Mouse (Mus musculus) MEL (cell line): ENCODE measurements around the gene Vac14. TPM values are rescaled to one million over a fixed set of nuclear protein-coding genes. Genes with fewer than 3 reads are reported as not detected.

Source experiments
- DNase-seq: peaks from one replicate; pipeline ENCODE4 v3.0.0; 2011; ENCODE audit warnings: low read depth, low spot score
- H3K27ac ChIP-seq: 2 replicates; pipeline ENCODE4 v1.5.1; 2012; ENCODE audit warnings: low read depth, mild to moderate bottlenecking, control low read depth, low read length, moderate library complexity; ENCODE audit not compliant: control insufficient read depth
- H3K27me3 ChIP-seq, 2 experiments: fragments of 150-350 bp in 1 of 2; sonication (generic) in 1 of 2; 2 replicates each; pipeline ENCODE4 v1.6.1; 2012; ENCODE audit warnings: low read length in 2 of 2, mild to moderate bottlenecking in 2 of 2, improper control_type of control experiment in 1 of 2, moderate library complexity in 1 of 2; ENCODE audit not compliant: insufficient read depth in 2 of 2, control insufficient read depth in 1 of 2
- H3K36me3 ChIP-seq, 2 experiments: 2 replicates each; pipeline ENCODE4 v1.6.1; 2012 to 2014; ENCODE audit warnings: low read length in 2 of 2, improper control_type of control experiment in 1 of 2, inconsistent platforms in 1 of 2, mild to moderate bottlenecking in 1 of 2; ENCODE audit not compliant: insufficient read depth in 2 of 2, control insufficient read depth in 1 of 2
- H3K4me1 ChIP-seq, 2 experiments: fragments of 150-350 bp in 1 of 2; sonication (generic) in 1 of 2; 2 replicates each; pipeline ENCODE4 v1.6.1; 2012; ENCODE audit warnings: low read length in 2 of 2, improper control_type of control experiment in 1 of 2, mild to moderate bottlenecking in 1 of 2; ENCODE audit not compliant: insufficient read depth in 2 of 2, control insufficient read depth in 1 of 2
- H3K4me3 ChIP-seq, 2 experiments: fragments of 150-350 bp in 1 of 2; sonication (generic) in 1 of 2; 2 replicates each; pipeline ENCODE4 v1.5.1; 2012; ENCODE audit warnings: low read depth in 2 of 2, low read length in 2 of 2, mild to moderate bottlenecking in 2 of 2, moderate library complexity in 2 of 2, control low read depth in 1 of 2, improper control_type of control experiment in 1 of 2; ENCODE audit not compliant: control insufficient read depth in 1 of 2, insufficient read depth in 1 of 2
- H3K79me2 ChIP-seq: 2 replicates; pipeline ENCODE4 v1.6.1; 2012; ENCODE audit warnings: mild to moderate bottlenecking, low read length, moderate library complexity; ENCODE audit not compliant: control insufficient read depth, poor library complexity, insufficient read depth
- H3K9ac ChIP-seq: 2 replicates; pipeline ENCODE4 v1.6.1; 2012; ENCODE audit warnings: low read depth, mild to moderate bottlenecking, control low read depth, low read length, moderate library complexity; ENCODE audit not compliant: control insufficient read depth, poor library complexity, severe bottlenecking
- H3K9me3 ChIP-seq: fragments of 150-350 bp; sonication (generic); replicated peaks from 2 replicates; pipeline ENCODE4 v1.6.1; 2012; ENCODE audit warnings: mild to moderate bottlenecking, low read length, improper control_type of control experiment, moderate library complexity; ENCODE audit not compliant: insufficient read depth
- CHD1 ChIP-seq: IDR thresholded peaks from 2 replicates; pipeline ENCODE4 v1.6.1; 2012; ENCODE audit warnings: low read depth, mild to moderate bottlenecking, inconsistent platforms, low read length, improper control_type of control experiment
- CTCF ChIP-seq, 3 experiments: IDR thresholded peaks in 2 of 3; conservative IDR thresholded peaks in 1 of 3; 2 replicates each; pipeline ENCODE4 v1.5.1; 2011 to 2012; ENCODE audit warnings: low read length in 3 of 3, low read depth in 2 of 3, mild to moderate bottlenecking in 2 of 3, improper control_type of control experiment in 1 of 3, inconsistent platforms in 1 of 3, mixed read lengths in 1 of 3, moderate library complexity in 1 of 3; ENCODE audit not compliant: control insufficient read depth in 1 of 3, insufficient read depth in 1 of 3, poor library complexity in 1 of 3, severe bottlenecking in 1 of 3
- E2F4 ChIP-seq: IDR thresholded peaks from 2 replicates; pipeline ENCODE4 v1.6.1; 2011; ENCODE audit warnings: low read depth, low read length, improper control_type of control experiment, borderline replicate concordance
- ELF1 ChIP-seq: IDR thresholded peaks from 2 replicates; pipeline ENCODE4 v1.6.1; 2014; ENCODE audit warnings: low read depth, mild to moderate bottlenecking, inconsistent platforms, low read length, improper control_type of control experiment, moderate library complexity
- EP300 ChIP-seq, 2 experiments: IDR thresholded peaks; 2 replicates each; pipeline ENCODE4 v1.6.1; 2011; ENCODE audit warnings: improper control_type of control experiment in 2 of 2, low read length in 2 of 2, low read depth in 1 of 2, mild to moderate bottlenecking in 1 of 2
- ETS1 ChIP-seq: IDR thresholded peaks from 2 replicates; pipeline ENCODE4 v1.6.1; 2012; ENCODE audit warnings: low read depth, mild to moderate bottlenecking, inconsistent platforms, low read length, improper control_type of control experiment, moderate library complexity
- GABPA ChIP-seq: IDR thresholded peaks from 2 replicates; pipeline ENCODE4 v1.6.1; 2012; ENCODE audit warnings: low read depth, mild to moderate bottlenecking, inconsistent platforms, low read length, improper control_type of control experiment, moderate library complexity
- GATA1 ChIP-seq: IDR thresholded peaks from 2 replicates; pipeline ENCODE4 v1.6.1; 2011; ENCODE audit warnings: low read depth, low read length, improper control_type of control experiment
- HCFC1 ChIP-seq: IDR thresholded peaks from 2 replicates; pipeline ENCODE4 v1.6.1; 2012; ENCODE audit warnings: low read depth, mild to moderate bottlenecking, inconsistent platforms, low read length, improper control_type of control experiment, moderate library complexity
- JUND ChIP-seq: IDR thresholded peaks from 2 replicates; pipeline ENCODE4 v1.6.1; 2011; ENCODE audit warnings: low read depth, mild to moderate bottlenecking, improper control_type of control experiment, low read length
- MAFK ChIP-seq: IDR thresholded peaks from 2 replicates; pipeline ENCODE4 v1.6.1; 2011; ENCODE audit warnings: low read depth, mild to moderate bottlenecking, low read length, improper control_type of control experiment, borderline replicate concordance
- MEF2A ChIP-seq: IDR thresholded peaks from 2 replicates; pipeline ENCODE4 v1.6.1; 2014; ENCODE audit warnings: low read depth, mild to moderate bottlenecking, inconsistent platforms, low read length, improper control_type of control experiment; ENCODE audit not compliant: poor library complexity, insufficient replicate concordance, severe bottlenecking; ENCODE audit errors: extremely low read depth
- MYB ChIP-seq: IDR thresholded peaks from 2 replicates; pipeline ENCODE4 v1.6.1; 2011; ENCODE audit warnings: mild to moderate bottlenecking, low read depth, low read length, improper control_type of control experiment
- NRF1 ChIP-seq: IDR thresholded peaks from 2 replicates; pipeline ENCODE4 v1.6.1; 2014; ENCODE audit warnings: low read depth, mild to moderate bottlenecking, inconsistent platforms, low read length, improper control_type of control experiment, moderate library complexity; ENCODE audit not compliant: poor library complexity, insufficient read depth, severe bottlenecking
- POLR2AphosphoS5 ChIP-seq: IDR thresholded peaks from 2 replicates; pipeline ENCODE4 v1.6.1; 2012; ENCODE audit warnings: low read depth, borderline replicate concordance, mild to moderate bottlenecking, inconsistent platforms, low read length, moderate library complexity, mixed read lengths
- RAD21 ChIP-seq: IDR thresholded peaks from 2 replicates; pipeline ENCODE4 v1.6.1; 2011; ENCODE audit warnings: mild to moderate bottlenecking, low read depth, low read length, improper control_type of control experiment
- TBP ChIP-seq: IDR thresholded peaks from 2 replicates; pipeline ENCODE4 v1.8.0; 2011; ENCODE audit warnings: low read depth, low read length, improper control_type of control experiment
- UBTF ChIP-seq: IDR thresholded peaks from 2 replicates; pipeline ENCODE4 v1.6.1; 2012; ENCODE audit warnings: low read depth, mild to moderate bottlenecking, inconsistent platforms, low read length, improper control_type of control experiment, moderate library complexity, borderline replicate concordance; ENCODE audit not compliant: insufficient read depth
- ZC3H11A ChIP-seq: IDR thresholded peaks from 2 replicates; pipeline ENCODE4 v1.6.1; 2012; ENCODE audit warnings: low read depth, mild to moderate bottlenecking, inconsistent platforms, low read length, improper control_type of control experiment
- ZNF384 ChIP-seq: IDR thresholded peaks from 2 replicates; pipeline ENCODE4 v1.6.1; 2012; ENCODE audit warnings: low read depth, mild to moderate bottlenecking, inconsistent platforms, low read length, improper control_type of control experiment
- polyA plus RNA-seq, 2 experiments: library from polyadenylated mRNA; stranded (reverse) in 1 of 2; unstranded in 1 of 2; fragments of >175 nt in 1 of 2; fragments of >200 nt in 1 of 2; gene quantifications; 2 replicates each; pipeline versions ENCODE4 v1.2.1 to v1.2.4; 2012; ENCODE audit warnings: low replicate concordance in 2 of 2, low read depth in 1 of 2; ENCODE audit not compliant: insufficient read length in 2 of 2, insufficient read depth in 1 of 2, missing spikeins in 1 of 2
- total RNA-seq: library from RNA; depleted of rRNA; stranded (reverse); fragments of 300-350 nt; gene quantifications from 2 replicates; pipeline ENCODE4 v1.2.3, GENCODE M21; 2012

The Vac14 gene
- total and polyA plus RNA-seq, 3 experiments = 31.7 to 86.0 TPM; not detected in 1

DNA sequence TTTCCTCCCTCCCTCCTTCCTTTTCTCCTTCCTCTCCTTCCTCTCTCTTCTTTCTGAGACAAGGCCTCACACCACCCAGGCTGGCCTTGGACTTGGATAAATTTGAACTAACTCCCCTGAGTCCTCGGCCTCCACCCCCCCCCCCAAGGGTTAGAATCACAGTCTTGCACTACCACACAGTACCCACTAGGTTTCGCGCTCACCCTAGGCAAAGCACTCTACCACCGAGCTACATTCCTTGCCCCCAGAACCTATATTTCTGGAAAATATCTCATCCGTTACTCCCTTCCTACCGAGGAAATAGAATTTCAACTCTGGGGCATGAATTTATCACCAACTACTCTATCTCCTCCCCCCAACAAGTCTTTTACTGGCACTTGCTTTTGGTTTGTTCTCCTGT is 143.6 kb downstream of the Vac14 start:
- Histone ChIP-seq H3K9me3 (no peaks in the 10 kb centered on the region), H3K4me3 (no peak overlapping the region)
- TF ChIP-seq EP300 (IDR thresholded peaks at IDR 0.05; ENCODE audit: low read depth in 1 of 2, low read length in 2 of 2) = no peak
- TF ChIP-seq ZC3H11A = no peak
- no peak for TF ChIP-seq ETS1
- no peak for TF ChIP-seq MAFK
- TF ChIP-seq MYB = no peak
- TF ChIP-seq POLR2AphosphoS5 = no peak
- 0 out of 6 replicates have a peak, but pooled peaks of 1 of the 3 experiments have one; percentile 8 for TF ChIP-seq CTCF (IDR thresholded peaks at IDR 0.05 in 2 of 3, conservative IDR thresholded peaks at IDR 0.05 in 1 of 3; ENCODE audit: control insufficient read depth in 1 of 3, insufficient read depth in 1 of 3, low read depth in 2 of 3, low read length in 3 of 3, poor library complexity in 1 of 3, severe bottlenecking in 1 of 3)
- TF ChIP-seq JUND = no peak
- no peak for TF ChIP-seq TBP
- TF ChIP-seq E2F4 = no peak
- TF ChIP-seq HCFC1 = no peak
- peak; percentile 8; the same call in 1 of the 2 replicates for TF ChIP-seq RAD21

DNA sequence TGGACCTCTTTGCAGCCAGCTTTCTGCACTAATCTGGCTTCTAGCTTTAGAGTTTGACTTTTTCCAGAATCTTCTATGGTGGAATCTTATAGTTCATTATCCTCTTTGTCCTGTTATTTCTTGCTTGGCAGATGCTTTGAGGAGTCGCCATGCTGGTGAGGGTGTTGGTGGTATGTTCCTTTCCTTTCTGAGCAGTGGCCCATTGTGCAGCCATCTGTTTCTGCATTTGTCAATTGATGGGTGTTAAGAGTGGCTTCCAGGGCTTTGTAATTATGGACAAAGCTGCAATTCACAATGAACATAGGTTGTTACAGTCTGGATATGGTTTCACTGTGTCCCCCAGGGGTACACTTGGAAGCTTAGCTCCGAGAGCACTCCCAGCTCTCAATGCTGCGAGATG is 146.3 kb downstream of the Vac14 start:
- Histone ChIP-seq H3K27ac (no peak overlapping the region), H3K79me2 (no peaks in the 10 kb centered on the region)
- TF ChIP-seq JUND (no peak), GATA1 (no peak), TBP (no peak), MEF2A (no peak), ZNF384 (no peak), GABPA (no peak), NRF1 (no peak), CHD1 (no peak), UBTF (no peak), ETS1 (no peak), MYB (no peak), MAFK (no peak), ELF1 (no peak)

More for the DNA sequence above, 143.6 kb downstream of the Vac14 start:
- H3K27me3 ChIP-seq = no peaks in the 10 kb centered on the region
- H3K27ac ChIP-seq = no peak overlapping the region
- H3K9ac ChIP-seq = no peak overlapping the region
- no peak for DNase-seq
- peaks cover 0 to 24% of the 10 kb centered on the region in 2 experiments; a peak in 3 of 4 replicates for H3K4me1 ChIP-seq
- peaks cover 0 to 6% of the 10 kb centered on the region in 2 experiments; a peak in 2 of 4 replicates for H3K36me3 ChIP-seq
- H3K79me2 ChIP-seq = no peaks in the 10 kb centered on the region

More for the DNA sequence above, 146.3 kb downstream of the Vac14 start:
- Histone ChIP-seq H3K27me3 (no peaks in the 10 kb centered on the region), H3K36me3 (peaks cover 0 to 6% of the 10 kb centered on the region in 2 experiments; a peak in 2 of 4 replicates), H3K9ac (no peak overlapping the region), H3K4me1 (peaks cover 0 to 14% of the 10 kb centered on the region in 2 experiments; a peak in 3 of 4 replicates), H3K4me3 (no peak overlapping the region), H3K9me3 (no peaks in the 10 kb centered on the region)
- no peak for DNase-seq
